Mouse (Mus musculus): ENCODE measurements around the gene Trex2.
"Not testable (repeated sequence)": the region's sequence is repeated elsewhere in the genome, so short reads cannot be mapped to it uniquely, and the experiment has no call there.

The Trex2 gene

GRCm38 (mm10) chrX:73430036-73430435 lies 5.1 kb downstream of the Trex2 start:
- no peak for DNase-seq (ENCODE audit: low spot score)

- DNase-seq (ENCODE audit: low spot score) = no peak
These were observed 22.4 kb downstream of the Trex2 start for GRCm38 (mm10) chrX:73412767-73413166.

GRCm38 (mm10) chrX:73410880-73411517 lies 24.1 kb downstream of the Trex2 start, which contains the start of gene Zfp92:
Gene Zfp92, plus strand, starts transcription at chrX:73411096.
- DNase-seq (ENCODE audit: low spot score) = no peak

- no peak for DNase-seq (ENCODE audit: low spot score)
These were observed 33.5 kb downstream of the Trex2 start for GRCm38 (mm10) chrX:73401616-73402015.

- DNase-seq (ENCODE audit: low spot score) = no peak
These were observed 34.2 kb downstream of the Trex2 start for GRCm38 (mm10) chrX:73400951-73401350.

GRCm38 (mm10) chrX:73398636-73399035 lies 36.5 kb downstream of the Trex2 start, which contains the start of gene Gm18336:
Gene Gm18336, minus strand, starts transcription at chrX:73398736.
- DNase-seq (ENCODE audit: low spot score) = not testable (repeated sequence)

- no peak for DNase-seq (ENCODE audit: low spot score)
These were observed 38.7 kb downstream of the Trex2 start for GRCm38 (mm10) chrX:73396446-73396845.

GRCm38 (mm10) chrX:73391481-73391880 lies 43.7 kb downstream of the Trex2 start:
- DNase-seq (ENCODE audit: low spot score) = no peak

- no peak for DNase-seq (ENCODE audit: low spot score)
These were observed 50.2 kb downstream of the Trex2 start for GRCm38 (mm10) chrX:73384924-73385323.

GRCm38 (mm10) chrX:73384419-73384818 lies 50.7 kb downstream of the Trex2 start:
- DNase-seq (ENCODE audit: low spot score) = no peak

Measured in spleen, adult 12 weeks (tissue).